25 mouse cellular contexts compared by ENCODE assay signal in the genomic region with DNA sequence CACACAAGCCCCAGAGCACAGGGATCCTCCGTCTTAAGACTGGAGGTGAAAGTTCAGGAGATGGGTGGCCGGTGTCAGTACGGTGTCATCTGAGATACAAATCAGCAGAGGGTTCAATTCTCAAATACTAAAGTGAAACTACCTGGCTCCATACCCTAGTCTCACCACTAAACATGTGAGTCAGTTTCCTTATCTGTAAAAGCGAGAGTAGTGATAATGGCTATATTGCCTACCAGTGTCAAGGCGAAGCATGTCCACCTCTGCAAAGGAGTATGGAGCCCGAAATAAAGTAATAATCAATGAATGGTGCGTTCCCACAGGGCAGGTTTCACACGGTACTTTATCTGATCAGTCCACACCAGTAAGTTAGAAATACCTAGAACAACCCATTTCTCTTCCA. TPM values are rescaled to one million over a fixed set of nuclear protein-coding genes. Genes with fewer than 3 reads are reported as not detected.
DNase-seq lines count a peak whose midpoint lies in the region; ATAC-seq and TF ChIP-seq lines count a peak whose summit lies in the region.
"Had no signal": no experiment of that assay in that cellular context is flagged by ENCODE, and none has a peak within 500 bp of the region (broad histone marks: within the 10 kb centered on the region; RNA-seq: fewer than 3 reads in every experiment).

No protein-coding gene starts in this region.

- H3K9me3 ChIP-seq in forebrain, embryonic 14.5 days (replicated peaks; ENCODE audit: control insufficient read depth, low read length) = no peaks in the 10 kb centered on the region
- no peaks in the 10 kb centered on the region for H3K9me3 ChIP-seq in forebrain, postnatal 0 days (ENCODE audit: low read length)
- H3K9me3 ChIP-seq in intestine, postnatal 0 days (ENCODE audit: control insufficient read depth) = no peaks in the 10 kb centered on the region
- no peaks in the 10 kb centered on the region for H3K9me3 ChIP-seq in hindbrain, embryonic 10.5 days
- H3K9me3 ChIP-seq: heart, embryonic 12.5 days; limb, embryonic 13.5 days; liver, embryonic 13.5 days; neural tube, embryonic 12.5 days had no signal

- no peak for TF ChIP-seq CTCF in forebrain, postnatal 0 days (IDR thresholded peaks at IDR 0.05; ENCODE audit: low read depth)
- TF ChIP-seq CTCF in intestine, postnatal 0 days (IDR thresholded peaks at IDR 0.05; ENCODE audit: low read depth) = no peak

- 92% methylated on average over 8 of the region's 8 CpGs for WGBS in forebrain, embryonic 14.5 days
- 95% methylated on average over 8 of the region's 8 CpGs for WGBS in forebrain, postnatal 0 days
- WGBS in intestine, postnatal 0 days = 45% methylated on average over 8 of the region's 8 CpGs
- WGBS in hindbrain, embryonic 10.5 days = 93% methylated on average over 8 of the region's 8 CpGs

- no peak for ATAC-seq in forebrain, embryonic 14.5 days
- no peak for ATAC-seq in forebrain, postnatal 0 days
- peak; percentile 51 for ATAC-seq in activated CD4-positive, CD25-positive, alpha-beta regulatory T cell, adult 4 months
- ATAC-seq in intestine, postnatal 0 days = peak; percentile 46; the same call in 1 of the 2 replicates
- ATAC-seq: hindbrain, postnatal 0 days had no signal

- H3K27ac ChIP-seq in forebrain, embryonic 14.5 days (ENCODE audit: low read depth, low read length) = peak overlapping the region; percentile 81; the same call in 1 of the 2 replicates
- H3K27ac ChIP-seq in forebrain, postnatal 0 days (ENCODE audit: low read depth, low read length) = no peak overlapping the region
- no peak overlapping the region for H3K27ac ChIP-seq in intestine, postnatal 0 days (ENCODE audit: low read depth, low read length)
- H3K27ac ChIP-seq in hindbrain, embryonic 10.5 days = no peak overlapping the region
- H3K27ac ChIP-seq: hindbrain, postnatal 0 days; layer of hippocampus, adult 2 months; limb, embryonic 13.5 days; liver, embryonic 13.5 days; neural tube, embryonic 12.5 days had no signal

- H3K36me3 ChIP-seq in forebrain, embryonic 14.5 days (ENCODE audit: control insufficient read depth, insufficient read depth, low read length) = no peaks in the 10 kb centered on the region
- no peaks in the 10 kb centered on the region for H3K36me3 ChIP-seq in forebrain, postnatal 0 days (ENCODE audit: insufficient read depth)
- no peaks in the 10 kb centered on the region for H3K36me3 ChIP-seq in intestine, postnatal 0 days (ENCODE audit: control insufficient read depth, insufficient read depth)
- H3K36me3 ChIP-seq in hindbrain, embryonic 10.5 days = no peaks in the 10 kb centered on the region
- H3K36me3 ChIP-seq: heart, embryonic 12.5 days; limb, embryonic 13.5 days; liver, embryonic 13.5 days; neural tube, embryonic 12.5 days had no signal

- H3K4me3 ChIP-seq in forebrain, embryonic 14.5 days (ENCODE audit: low read depth, low read length) = no peak overlapping the region
- no peak overlapping the region for H3K4me3 ChIP-seq in forebrain, postnatal 0 days (ENCODE audit: low read depth, low read length)
- no peak overlapping the region for H3K4me3 ChIP-seq in intestine, postnatal 0 days (ENCODE audit: low read depth, low read length)
- H3K4me3 ChIP-seq in hindbrain, embryonic 10.5 days = no peak overlapping the region
- H3K4me3 ChIP-seq: heart, embryonic 12.5 days; layer of hippocampus, adult 2 months; limb, embryonic 13.5 days; liver, embryonic 13.5 days; neural tube, embryonic 12.5 days had no signal

- H3K4me2 ChIP-seq in forebrain, embryonic 14.5 days (ENCODE audit: low read length) = no peak overlapping the region
- no peak overlapping the region for H3K4me2 ChIP-seq in forebrain, postnatal 0 days (ENCODE audit: low read depth)
- H3K4me2 ChIP-seq in intestine, postnatal 0 days (replicated peaks; ENCODE audit: low read depth) = no peak overlapping the region; the same call in 1 of the 2 replicates
- H3K4me2 ChIP-seq: heart, embryonic 12.5 days; limb, embryonic 13.5 days; liver, embryonic 13.5 days; lung, embryonic 14.5 days; midbrain, embryonic 11.5 days; neural tube, embryonic 12.5 days had no signal

- H3K4me1 ChIP-seq in forebrain, embryonic 14.5 days (ENCODE audit: control insufficient read depth, insufficient read depth, low read length) = peaks cover 23% of the 10 kb centered on the region
- peaks cover 16% of the 10 kb centered on the region for H3K4me1 ChIP-seq in forebrain, postnatal 0 days (ENCODE audit: insufficient read depth)
- no peaks in the 10 kb centered on the region for H3K4me1 ChIP-seq in intestine, postnatal 0 days (replicated peaks; ENCODE audit: control insufficient read depth, insufficient read depth, low read length)
- H3K4me1 ChIP-seq in hindbrain, embryonic 10.5 days (replicated peaks) = peaks cover 21% of the 10 kb centered on the region

- intact Hi-C loops in gastrocnemius, postnatal 14 days (cut with DNase I; ENCODE audit: low total_unique reads) = no loop called here

- H3K9ac ChIP-seq in forebrain, embryonic 14.5 days (ENCODE audit: low read length) = no peak overlapping the region
- H3K9ac ChIP-seq in forebrain, postnatal 0 days = no peak overlapping the region
- H3K9ac ChIP-seq in intestine, postnatal 0 days (ENCODE audit: low read depth, low read length) = no peak overlapping the region
- H3K9ac ChIP-seq: heart, embryonic 12.5 days; limb, embryonic 13.5 days; liver, embryonic 13.5 days; lung, embryonic 14.5 days; neural tube, embryonic 12.5 days had no signal

- no peaks in the 10 kb centered on the region for H3K27me3 ChIP-seq in forebrain, embryonic 14.5 days (replicated peaks; ENCODE audit: control insufficient read depth, insufficient read depth, low read length)
- H3K27me3 ChIP-seq in forebrain, postnatal 0 days (ENCODE audit: insufficient read depth, low read length) = no peaks in the 10 kb centered on the region
- no peaks in the 10 kb centered on the region for H3K27me3 ChIP-seq in intestine, postnatal 0 days (replicated peaks; ENCODE audit: control insufficient read depth, insufficient read depth, low read length)
- no peaks in the 10 kb centered on the region for H3K27me3 ChIP-seq in hindbrain, embryonic 10.5 days (ENCODE audit: insufficient read depth, poor library complexity, severe bottlenecking)
- H3K27me3 ChIP-seq: heart, embryonic 12.5 days; limb, embryonic 13.5 days; liver, embryonic 13.5 days; neural tube, embryonic 12.5 days had no signal

- DNase-seq in forebrain, embryonic 14.5 days (ENCODE audit: low spot score) = no peak
- no peak for DNase-seq in forebrain, postnatal 0 days
- DNase-seq in CD4-positive, CD25-positive, alpha-beta regulatory T cell, adult 2 months (ENCODE audit: low read depth, low spot score) = peak; percentile 11
- DNase-seq in gastrocnemius, postnatal 14 days = no peak
- DNase-seq in hindbrain, embryonic 10.5 days (ENCODE audit: low spot score) = no peak
- no peak for DNase-seq in spleen, postnatal 36 days (ENCODE audit: low spot score in 2 of 2)
- DNase-seq: adrenal gland, postnatal 36 days; B cell, adult 2 months; cerebellum, adult 11 months; heart, postnatal 10 days; kidney, adult 9 months; kidney, postnatal 25 days; layer of hippocampus, postnatal 36 days; liver, embryonic 13.5 days; lung, embryonic 14.5 days; lung, postnatal 36 days; right cerebral cortex, postnatal 14 days had no signal

RNA-seq across cellular contexts. Expression of a gene that starts 43.4 kb away (rescaled TPM):
- polyA plus RNA-seq in forebrain, embryonic 14.5 days (2014; fragmentation: Nextera tagmentation; extraction: Ambion mirVana) = 14.1 and 15.4 TPM in 2 replicates
- 5.2 and 7.5 TPM in 2 replicates for total RNA-seq in forebrain, postnatal 0 days (2014; rRNA removed)
- polyA plus RNA-seq in forebrain, postnatal 0 days (2015; fragmentation: Nextera tagmentation; extraction: Ambion mirVana) = 7.6 and 10.7 TPM in 2 replicates
- polyA plus RNA-seq in activated CD4-positive, CD25-positive, alpha-beta regulatory T cell, adult 4 months (2017; shearing (Covaris generic)) = 10 to 100 TPM; 18.6 to 25.8 TPM
- 24.5 and 29.1 TPM in 2 replicates for polyA plus RNA-seq in intestine, postnatal 0 days (2015; fragmentation: Nextera tagmentation; extraction: Ambion mirVana)
- total RNA-seq in gastrocnemius, postnatal 14 days (2021) = 10 to 100 TPM; 12.5 TPM
- polyA plus RNA-seq in hindbrain, embryonic 10.5 days (2016; fragmentation: Nextera tagmentation; extraction: Ambion mirVana) = 9.8 and 10.8 TPM in 2 replicates

Comparison
In these comparisons a context has a peak if more than half of its experiments do, and no peak if none do; other contexts are left out.
1. ATAC-seq: peak in activated CD4-positive, CD25-positive, alpha-beta regulatory T cell, adult 4 months (single experiment) and intestine, postnatal 0 days (single experiment); none in forebrain, embryonic 14.5 days (single experiment) and forebrain, postnatal 0 days (single experiment).